Comparison of ENCODE assay signal across 10 mouse cellular contexts in the genomic region with DNA sequence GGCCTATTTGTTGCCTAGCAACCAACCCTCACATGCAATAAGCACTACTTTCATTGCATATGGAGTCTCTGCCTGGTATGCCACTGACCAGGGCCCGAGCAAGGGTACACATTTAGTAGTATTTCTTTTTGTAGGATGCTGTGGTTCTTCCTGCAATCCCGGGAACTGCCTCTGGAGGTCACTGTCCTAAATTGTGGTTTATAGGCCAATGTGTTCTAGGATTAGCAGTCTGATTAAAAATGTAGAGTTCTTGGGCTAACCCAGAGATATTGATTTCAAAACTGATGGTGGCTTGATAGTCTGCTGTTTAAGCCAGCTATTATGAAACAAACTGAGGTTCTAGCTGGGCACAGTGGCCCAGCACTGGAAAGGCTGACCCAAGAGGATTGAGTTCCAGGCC. TPM values are rescaled to one million over a fixed set of nuclear protein-coding genes. Genes with fewer than 3 reads are reported as not detected.
DNase-seq lines count a peak whose midpoint lies in the region; ATAC-seq and TF ChIP-seq lines count a peak whose summit lies in the region.
"Had no signal": no experiment of that assay in that cellular context is flagged by ENCODE, and none has a peak within 500 bp of the region (broad histone marks: within the 10 kb centered on the region; RNA-seq: fewer than 3 reads in every experiment).

No protein-coding gene starts in this region.

- H3K9me3 ChIP-seq in intestine, postnatal 0 days (ENCODE audit: control insufficient read depth), result no peaks in the 10 kb centered on the region
- H3K9me3 ChIP-seq in intestine, embryonic 16.5 days (ENCODE audit: control insufficient read depth, low read length), result no peaks in the 10 kb centered on the region
- no peaks in the 10 kb centered on the region for H3K9me3 ChIP-seq in G1E (replicated peaks)
- H3K9me3 ChIP-seq in limb, embryonic 10.5 days (replicated peaks), result no peaks in the 10 kb centered on the region
- H3K9me3 ChIP-seq: limb, embryonic 13.5 days had no signal

- no peak overlapping the region for H3K4me3 ChIP-seq in intestine, postnatal 0 days (ENCODE audit: low read depth, low read length)
- no peak overlapping the region for H3K4me3 ChIP-seq in intestine, embryonic 16.5 days (ENCODE audit: low read length)
- no peak overlapping the region for H3K4me3 ChIP-seq in G1E (ENCODE audit: low read depth, low read length)
- no peak overlapping the region for H3K4me3 ChIP-seq in limb, embryonic 10.5 days
- H3K4me3 ChIP-seq: limb, embryonic 13.5 days had no signal

- ATAC-seq in intestine, postnatal 0 days, result no peak
- no peak for ATAC-seq in intestine, embryonic 16.5 days
- no peak for ATAC-seq in G1E (ENCODE audit: extremely low read depth, insufficient number of reproducible peaks, low FRiP score, poor library complexity, severe bottlenecking)
- no peak for ATAC-seq in activated CD4-positive, CD25-positive, alpha-beta regulatory T cell, adult 4 months

- 27% methylated on average over 2 of the region's 2 CpGs for WGBS in intestine, postnatal 0 days
- WGBS in intestine, embryonic 16.5 days, result 25% methylated on average over 2 of the region's 2 CpGs
- 38% methylated on average over 2 of the region's 2 CpGs for WGBS in limb, embryonic 10.5 days

- no peaks in the 10 kb centered on the region for H3K4me1 ChIP-seq in intestine, postnatal 0 days (replicated peaks; ENCODE audit: control insufficient read depth, insufficient read depth, low read length)
- H3K4me1 ChIP-seq in intestine, embryonic 16.5 days (ENCODE audit: control insufficient read depth, insufficient read depth, low read length), result 0 out of 2 replicates have a peak, but pooled peaks cover 2% of the 10 kb centered on the region
- H3K4me1 ChIP-seq in G1E (ENCODE audit: insufficient read depth, low read depth, low read length), result peaks cover 3% of the 10 kb centered on the region
- H3K4me1 ChIP-seq in limb, embryonic 10.5 days, result peaks cover 25% of the 10 kb centered on the region

- no peak overlapping the region for H3K9ac ChIP-seq in intestine, postnatal 0 days (ENCODE audit: low read depth, low read length)
- no peak overlapping the region for H3K9ac ChIP-seq in intestine, embryonic 16.5 days (ENCODE audit: low read depth, low read length)
- H3K9ac ChIP-seq: limb, embryonic 13.5 days had no signal

- peak; percentile 68 for TF ChIP-seq CTCF in intestine, postnatal 0 days (IDR thresholded peaks at IDR 0.05; ENCODE audit: low read depth)
- TF ChIP-seq CTCF in G1E (IDR thresholded peaks at IDR 0.05; ENCODE audit: low read depth, low read length), result peak; percentile 55

- no peak overlapping the region for H3K27ac ChIP-seq in intestine, postnatal 0 days (ENCODE audit: low read depth, low read length)
- no peak overlapping the region for H3K27ac ChIP-seq in intestine, embryonic 16.5 days (ENCODE audit: low read length)
- H3K27ac ChIP-seq in limb, embryonic 10.5 days, result no peak overlapping the region
- H3K27ac ChIP-seq: limb, embryonic 13.5 days had no signal

- no peaks in the 10 kb centered on the region for H3K36me3 ChIP-seq in intestine, postnatal 0 days (ENCODE audit: control insufficient read depth, insufficient read depth)
- H3K36me3 ChIP-seq in intestine, embryonic 16.5 days (ENCODE audit: control insufficient read depth, insufficient read depth, low read length), result no peaks in the 10 kb centered on the region
- no peaks in the 10 kb centered on the region for H3K36me3 ChIP-seq in G1E (replicated peaks)
- H3K36me3 ChIP-seq in limb, embryonic 10.5 days, result no peaks in the 10 kb centered on the region
- H3K36me3 ChIP-seq: limb, embryonic 13.5 days had no signal

- no peak overlapping the region for H3K4me2 ChIP-seq in intestine, postnatal 0 days (replicated peaks; ENCODE audit: low read depth)
- H3K4me2 ChIP-seq in intestine, embryonic 16.5 days (ENCODE audit: low read depth, low read length), result no peak overlapping the region
- H3K4me2 ChIP-seq: limb, embryonic 13.5 days had no signal

- no peaks in the 10 kb centered on the region for H3K27me3 ChIP-seq in intestine, postnatal 0 days (replicated peaks; ENCODE audit: control insufficient read depth, insufficient read depth, low read length)
- H3K27me3 ChIP-seq in intestine, embryonic 16.5 days (replicated peaks; ENCODE audit: control insufficient read depth, insufficient read depth, low read length), result no peaks in the 10 kb centered on the region
- H3K27me3 ChIP-seq in G1E (ENCODE audit: insufficient read depth, low read length), result peaks cover 5% of the 10 kb centered on the region
- no peaks in the 10 kb centered on the region for H3K27me3 ChIP-seq in limb, embryonic 10.5 days (ENCODE audit: low read depth, poor library complexity, severe bottlenecking)

- DNase-seq in G1E (ENCODE audit: low spot score), result peak; percentile 29
- peak; percentile 64 for DNase-seq in c-Kit-positive CD71-negative TER-119-negative erythroid progenitor cells, embryonic 14.5 days (ENCODE audit: low read depth)
- peak; percentile 54 for DNase-seq in gastrocnemius, postnatal 10 days
- DNase-seq in limb, embryonic 10.5 days (ENCODE audit: low spot score), result peak; percentile 63
- peak; percentile 72 for DNase-seq in retina, postnatal 1 day

RNA-seq across cellular contexts. Expression of gene Edrf1, which starts 4.9 kb away (rescaled TPM):
- 5.8 and 6.1 TPM in 2 replicates for polyA plus RNA-seq in intestine, postnatal 0 days (2015; fragmentation: Nextera tagmentation; extraction: Ambion mirVana)
- 13.7 and 14.1 TPM in 2 replicates for polyA plus RNA-seq in intestine, embryonic 16.5 days (2015; fragmentation: Nextera tagmentation; extraction: Ambion mirVana)
- total RNA-seq in G1E (2014; fragmentation: Nextera tagmentation) (21.5 and 61.4 TPM in 2 replicates), G1E (2017) (31.1 and 36.3 TPM in 2 replicates)
- 5.5 and 6.2 TPM in 2 replicates for polyA plus RNA-seq in G1E (2012)
- 10 to 100 TPM; 12.1 to 12.9 TPM for total RNA-seq in gastrocnemius, postnatal 10 days (2021)
- polyA plus RNA-seq in limb, embryonic 10.5 days (2016; fragmentation: Nextera tagmentation; extraction: Ambion mirVana), result 29.8 and 30.3 TPM in 2 replicates
- polyA plus RNA-seq in activated CD4-positive, CD25-positive, alpha-beta regulatory T cell, adult 4 months (2017; shearing (Covaris generic)), result 10 to 100 TPM; 10.2 to 11.7 TPM

RNA-seq across cellular contexts. Expression of gene Tex36, which starts 30.5 kb away (rescaled TPM):
- polyA plus RNA-seq in intestine, postnatal 0 days (2015; fragmentation: Nextera tagmentation; extraction: Ambion mirVana), result not detected in 2 replicates
- polyA plus RNA-seq in intestine, embryonic 16.5 days (2015; fragmentation: Nextera tagmentation; extraction: Ambion mirVana), result 0.13 TPM in 1 of 2 replicates, not detected in the other
- total RNA-seq in G1E (2014; fragmentation: Nextera tagmentation) (not detected in 2 replicates), G1E (2017) (not detected in 2 replicates)
- polyA plus RNA-seq in G1E (2012), result not detected in 2 replicates
- not detected for total RNA-seq in gastrocnemius, postnatal 10 days (2021)
- not detected in 2 replicates for polyA plus RNA-seq in limb, embryonic 10.5 days (2016; fragmentation: Nextera tagmentation; extraction: Ambion mirVana)
- polyA plus RNA-seq in activated CD4-positive, CD25-positive, alpha-beta regulatory T cell, adult 4 months (2017; shearing (Covaris generic)), result not detected
- polyA plus RNA-seq: limb, embryonic 13.5 days; stomach, embryonic 16.5 days had no signal

RNA-seq across cellular contexts. Expression of gene Mmp21, which starts 47.4 kb away (rescaled TPM):
- polyA plus RNA-seq in intestine, postnatal 0 days (2015; fragmentation: Nextera tagmentation; extraction: Ambion mirVana), result 0.08 TPM in 1 of 2 replicates, not detected in the other
- 0.07 TPM in 1 of 2 replicates, not detected in the other for polyA plus RNA-seq in intestine, embryonic 16.5 days (2015; fragmentation: Nextera tagmentation; extraction: Ambion mirVana)
- total RNA-seq in G1E (2014; fragmentation: Nextera tagmentation) (not detected in 2 replicates), G1E (2017) (not detected in 2 replicates)
- polyA plus RNA-seq in G1E (2012), result not detected in 2 replicates
- not detected for total RNA-seq in gastrocnemius, postnatal 10 days (2021)
- 0.18 TPM in 1 of 2 replicates, not detected in the other for polyA plus RNA-seq in limb, embryonic 10.5 days (2016; fragmentation: Nextera tagmentation; extraction: Ambion mirVana)
- polyA plus RNA-seq in activated CD4-positive, CD25-positive, alpha-beta regulatory T cell, adult 4 months (2017; shearing (Covaris generic)), result under 1 TPM in 1 of 2 experiments, not detected in 1; 0.33 TPM
- polyA plus RNA-seq: limb, embryonic 13.5 days had no signal
